Mouse (Mus musculus) lung, postnatal 10 days (tissue): ENCODE data around the gene Slc30a7.

Experiments
- DNase-seq: peaks from one replicate; pipeline ENCODE4 v3.0.0; 2021

Gene Slc30a7

GRCm38 (mm10) chr3:115985183-115985892, 21.9 kb downstream of the Slc30a7 start:
- DNase-seq, result peak; percentile 43

GRCm38 (mm10) chr3:115984653-115985052, 22.6 kb downstream of the Slc30a7 start:
- no peak for DNase-seq

GRCm38 (mm10) chr3:115983217-115983616, 24.0 kb downstream of the Slc30a7 start:
- DNase-seq, result no peak

- no peak for DNase-seq
These were observed 28.2 kb downstream of the Slc30a7 start for GRCm38 (mm10) chr3:115979000-115979399.

- no peak for DNase-seq
These were observed 32.2 kb downstream of the Slc30a7 start for GRCm38 (mm10) chr3:115974995-115975394.

GRCm38 (mm10) chr3:115974228-115974627, 33.0 kb downstream of the Slc30a7 start:
- DNase-seq, result no peak

GRCm38 (mm10) chr3:115971891-115972646, 35.1 kb downstream of the Slc30a7 start:
- no peak for DNase-seq

- DNase-seq, result no peak
These were observed 36.0 kb downstream of the Slc30a7 start for GRCm38 (mm10) chr3:115971045-115971785.

- DNase-seq, result peak; percentile 65
These were observed 38.3 kb downstream of the Slc30a7 start for GRCm38 (mm10) chr3:115968745-115969530.

- DNase-seq, result no peak
These were observed 43.1 kb downstream of the Slc30a7 start for GRCm38 (mm10) chr3:115964071-115964470.

- no peak for DNase-seq
These were observed 43.6 kb downstream of the Slc30a7 start for GRCm38 (mm10) chr3:115963597-115963996.

GRCm38 (mm10) chr3:115962028-115962415, 45.2 kb downstream of the Slc30a7 start:
- no peak for DNase-seq

- no peak for DNase-seq
These were observed 45.7 kb downstream of the Slc30a7 start for GRCm38 (mm10) chr3:115961311-115962027.

- no peak for DNase-seq
These were observed 50.0 kb downstream of the Slc30a7 start for GRCm38 (mm10) chr3:115957223-115957622.

GRCm38 (mm10) chr3:115953088-115953487, 54.1 kb downstream of the Slc30a7 start:
- no peak for DNase-seq

GRCm38 (mm10) chr3:115952356-115952755, 54.9 kb downstream of the Slc30a7 start:
- no peak for DNase-seq

- peak; percentile 19 for DNase-seq
These were observed 56.0 kb downstream of the Slc30a7 start for GRCm38 (mm10) chr3:115951221-115951620.

GRCm38 (mm10) chr3:115949921-115950877, 57.0 kb downstream of the Slc30a7 start:
- DNase-seq, result no peak

- DNase-seq, result no peak
These were observed 57.8 kb downstream of the Slc30a7 start for GRCm38 (mm10) chr3:115949220-115949920.

- no peak for DNase-seq
These were observed 60.9 kb downstream of the Slc30a7 start for GRCm38 (mm10) chr3:115946272-115946671.
